Mouse (Mus musculus): Measurements from ENCODE around the gene Kctd15.

GRCm38 (mm10) chr7:34662227-34662626 lies 5.7 kb upstream of the Kctd15 start:
- TF ChIP-seq GATA1 (IDR thresholded peaks at IDR 0.05; ENCODE audit: borderline replicate concordance, low read length) = no peak
- no peak for TF ChIP-seq FLI1 (IDR thresholded peaks at IDR 0.05; ENCODE audit: low read length)

All from megakaryocyte, embryonic 14.5 days (primary cell).